Mouse (Mus musculus): ENCODE results near the gene Gm45837. TPM values are rescaled to one million over a fixed set of nuclear protein-coding genes. Genes with fewer than 3 reads are reported as not detected.
A peak's percentile ranks its signal among the peaks of the same experiment; 100 is the strongest.

The Gm45837 gene
- polyA plus RNA-seq, 1 experiment from 2014 or later: 0.61 TPM

GRCm38 (mm10) chr7:101444211-101444610 lies 33.5 kb downstream of the Gm45837 start:
- H3K4me1 ChIP-seq (ENCODE audit: control insufficient read depth, insufficient read depth, low read depth, low read length): 0 out of 2 replicates have a peak, but pooled peaks cover 3% of the 10 kb centered on the region
- ATAC-seq: no peak
- WGBS: 71% methylated on average over 4 of the region's 4 CpGs

GRCm38 (mm10) chr7:101449855-101450254 lies 39.2 kb downstream of the Gm45837 start:
- H3K4me2 ChIP-seq (ENCODE audit: low read length): no peak overlapping the region
- 55% methylated on average over 3 of the region's 3 CpGs for WGBS
- ATAC-seq: 0 out of 2 replicates have a peak, but pooled peaks have one; percentile 6
- H3K4me1 ChIP-seq (ENCODE audit: control insufficient read depth, insufficient read depth, low read depth, low read length): peaks cover 8% of the 10 kb centered on the region
- no peaks in the 10 kb centered on the region for H3K36me3 ChIP-seq (ENCODE audit: control insufficient read depth, insufficient read depth, low read length)
- H3K4me3 ChIP-seq (ENCODE audit: low read length): no peak overlapping the region
- no peak overlapping the region for H3K9ac ChIP-seq (ENCODE audit: low read depth, low read length)
- H3K27ac ChIP-seq (ENCODE audit: low read depth, low read length): no peak overlapping the region
- no peaks in the 10 kb centered on the region for H3K9me3 ChIP-seq (ENCODE audit: control insufficient read depth, low read length)
- H3K27me3 ChIP-seq (replicated peaks; ENCODE audit: control insufficient read depth, insufficient read depth, low read length): no peaks in the 10 kb centered on the region

More at GRCm38 (mm10) chr7:101444211-101444610, 33.5 kb downstream of the Gm45837 start:
- Histone ChIP-seq H3K36me3 (ENCODE audit: control insufficient read depth, insufficient read depth, low read length) (no peaks in the 10 kb centered on the region), H3K27me3 (replicated peaks; ENCODE audit: control insufficient read depth, insufficient read depth, low read length) (no peaks in the 10 kb centered on the region), H3K9ac (ENCODE audit: low read depth, low read length) (no peak overlapping the region), H3K27ac (ENCODE audit: low read depth, low read length) (no peak overlapping the region), H3K4me3 (ENCODE audit: low read length) (no peak overlapping the region), H3K9me3 (ENCODE audit: control insufficient read depth, low read length) (no peaks in the 10 kb centered on the region), H3K4me2 (ENCODE audit: low read length) (no peak overlapping the region)

- peak overlapping the region; percentile 49 for H3K4me3 ChIP-seq (ENCODE audit: low read length)
- peak overlapping the region; percentile 70 for H3K9ac ChIP-seq (ENCODE audit: low read depth, low read length)
- no peaks in the 10 kb centered on the region for H3K27me3 ChIP-seq (replicated peaks; ENCODE audit: control insufficient read depth, insufficient read depth, low read length)
- H3K9me3 ChIP-seq (ENCODE audit: control insufficient read depth, low read length): no peaks in the 10 kb centered on the region
- H3K36me3 ChIP-seq (ENCODE audit: control insufficient read depth, insufficient read depth, low read length): no peaks in the 10 kb centered on the region
- WGBS: under 1% methylated on average over 58 of the region's 68 CpGs
- peaks cover 13% of the 10 kb centered on the region for H3K4me1 ChIP-seq (ENCODE audit: control insufficient read depth, insufficient read depth, low read depth, low read length)
- peak; percentile 84 for ATAC-seq
- H3K4me2 ChIP-seq (ENCODE audit: low read length): peak overlapping the region; percentile 96
- H3K27ac ChIP-seq (ENCODE audit: low read depth, low read length): no peak overlapping the region
These were observed 40.0 kb downstream of the Gm45837 start for GRCm38 (mm10) chr7:101450422-101451401.

GRCm38 (mm10) chr7:101452669-101453068 lies 42.0 kb downstream of the Gm45837 start:
- no peak for ATAC-seq
- Histone ChIP-seq H3K9me3 (ENCODE audit: control insufficient read depth, low read length) (no peaks in the 10 kb centered on the region), H3K4me3 (ENCODE audit: low read length) (peak overlapping the region; percentile 49; the same call in 1 of the 2 replicates), H3K4me2 (ENCODE audit: low read length) (peak overlapping the region; percentile 96), H3K27me3 (replicated peaks; ENCODE audit: control insufficient read depth, insufficient read depth, low read length) (no peaks in the 10 kb centered on the region), H3K4me1 (ENCODE audit: control insufficient read depth, insufficient read depth, low read depth, low read length) (peaks cover 13% of the 10 kb centered on the region), H3K36me3 (ENCODE audit: control insufficient read depth, insufficient read depth, low read length) (no peaks in the 10 kb centered on the region), H3K27ac (ENCODE audit: low read depth, low read length) (no peak overlapping the region), H3K9ac (ENCODE audit: low read depth, low read length) (0 out of 2 replicates have a peak overlapping the region, but pooled peaks have one; percentile 1)
- 85% methylated on average over 3 of the region's 3 CpGs for WGBS

- H3K4me3 ChIP-seq (ENCODE audit: low read length): peak overlapping the region; percentile 49; the same call in 1 of the 2 replicates
These were observed 42.6 kb downstream of the Gm45837 start for GRCm38 (mm10) chr7:101453296-101453695.

GRCm38 (mm10) chr7:101453725-101454124 lies 43.0 kb downstream of the Gm45837 start:
- 23% methylated on average over 8 of the region's 8 CpGs for WGBS
- Histone ChIP-seq H3K4me3 (ENCODE audit: low read length) (no peak overlapping the region), H3K9me3 (ENCODE audit: control insufficient read depth, low read length) (no peaks in the 10 kb centered on the region), H3K4me2 (ENCODE audit: low read length) (peak overlapping the region; percentile 96), H3K9ac (ENCODE audit: low read depth, low read length) (no peak overlapping the region), H3K27ac (ENCODE audit: low read depth, low read length) (no peak overlapping the region), H3K36me3 (ENCODE audit: control insufficient read depth, insufficient read depth, low read length) (no peaks in the 10 kb centered on the region), H3K27me3 (replicated peaks; ENCODE audit: control insufficient read depth, insufficient read depth, low read length) (no peaks in the 10 kb centered on the region), H3K4me1 (ENCODE audit: control insufficient read depth, insufficient read depth, low read depth, low read length) (peaks cover 13% of the 10 kb centered on the region)
- no peak for ATAC-seq

More at GRCm38 (mm10) chr7:101453296-101453695, 42.6 kb downstream of the Gm45837 start:
- Histone ChIP-seq H3K9me3 (ENCODE audit: control insufficient read depth, low read length) (no peaks in the 10 kb centered on the region), H3K4me1 (ENCODE audit: control insufficient read depth, insufficient read depth, low read depth, low read length) (peaks cover 13% of the 10 kb centered on the region), H3K27me3 (replicated peaks; ENCODE audit: control insufficient read depth, insufficient read depth, low read length) (no peaks in the 10 kb centered on the region), H3K27ac (ENCODE audit: low read depth, low read length) (no peak overlapping the region), H3K36me3 (ENCODE audit: control insufficient read depth, insufficient read depth, low read length) (no peaks in the 10 kb centered on the region), H3K4me2 (ENCODE audit: low read length) (peak overlapping the region; percentile 96), H3K9ac (ENCODE audit: low read depth, low read length) (no peak overlapping the region)
- no peak for ATAC-seq
- WGBS: 88% methylated on average over 3 of the region's 3 CpGs

- H3K4me3 ChIP-seq (ENCODE audit: low read length): no peak overlapping the region
- no peak overlapping the region for H3K9ac ChIP-seq (ENCODE audit: low read depth, low read length)
- no peaks in the 10 kb centered on the region for H3K36me3 ChIP-seq (ENCODE audit: control insufficient read depth, insufficient read depth, low read length)
- H3K4me1 ChIP-seq (ENCODE audit: control insufficient read depth, insufficient read depth, low read depth, low read length): peaks cover 13% of the 10 kb centered on the region
- H3K9me3 ChIP-seq (ENCODE audit: control insufficient read depth, low read length): no peaks in the 10 kb centered on the region
- WGBS: 81% methylated on average over 9 of the region's 9 CpGs
- no peaks in the 10 kb centered on the region for H3K27me3 ChIP-seq (replicated peaks; ENCODE audit: control insufficient read depth, insufficient read depth, low read length)
- ATAC-seq: no peak
- no peak overlapping the region for H3K27ac ChIP-seq (ENCODE audit: low read depth, low read length)
- no peak overlapping the region for H3K4me2 ChIP-seq (ENCODE audit: low read length)
These were observed 43.8 kb downstream of the Gm45837 start for GRCm38 (mm10) chr7:101454479-101454878.

- H3K4me1 ChIP-seq (ENCODE audit: control insufficient read depth, insufficient read depth, low read depth, low read length): peaks cover 13% of the 10 kb centered on the region
- no peak overlapping the region for H3K4me2 ChIP-seq (ENCODE audit: low read length)
- H3K36me3 ChIP-seq (ENCODE audit: control insufficient read depth, insufficient read depth, low read length): no peaks in the 10 kb centered on the region
- 53% methylated on average over 6 of the region's 6 CpGs for WGBS
- no peak overlapping the region for H3K4me3 ChIP-seq (ENCODE audit: low read length)
- H3K9me3 ChIP-seq (ENCODE audit: control insufficient read depth, low read length): no peaks in the 10 kb centered on the region
- H3K9ac ChIP-seq (ENCODE audit: low read depth, low read length): no peak overlapping the region
- H3K27me3 ChIP-seq (replicated peaks; ENCODE audit: control insufficient read depth, insufficient read depth, low read length): no peaks in the 10 kb centered on the region
- ATAC-seq: peak; percentile 10; the same call in 1 of the 2 replicates
- H3K27ac ChIP-seq (ENCODE audit: low read depth, low read length): no peak overlapping the region
These were observed 44.5 kb downstream of the Gm45837 start for GRCm38 (mm10) chr7:101455141-101455540.

GRCm38 (mm10) chr7:101456318-101456717 lies 45.6 kb downstream of the Gm45837 start:
- H3K27ac ChIP-seq (ENCODE audit: low read depth, low read length): no peak overlapping the region
- no peak overlapping the region for H3K9ac ChIP-seq (ENCODE audit: low read depth, low read length)
- no peaks in the 10 kb centered on the region for H3K36me3 ChIP-seq (ENCODE audit: control insufficient read depth, insufficient read depth, low read length)
- H3K27me3 ChIP-seq (replicated peaks; ENCODE audit: control insufficient read depth, insufficient read depth, low read length): no peaks in the 10 kb centered on the region
- no peak overlapping the region for H3K4me2 ChIP-seq (ENCODE audit: low read length)
- H3K4me1 ChIP-seq (ENCODE audit: control insufficient read depth, insufficient read depth, low read depth, low read length): peaks cover 16% of the 10 kb centered on the region
- H3K4me3 ChIP-seq (ENCODE audit: low read length): no peak overlapping the region
- H3K9me3 ChIP-seq (ENCODE audit: control insufficient read depth, low read length): no peaks in the 10 kb centered on the region
- no peak for ATAC-seq
- WGBS: 66% methylated on average over 4 of the region's 4 CpGs

Data from hindbrain, embryonic 16.5 days (tissue).